Mouse (Mus musculus): ENCODE results near the gene Ugt1a7c. TPM values are rescaled to one million over a fixed set of nuclear protein-coding genes. Genes with fewer than 3 reads are reported as not detected.
"Not testable (repeated sequence)": the region's sequence is repeated elsewhere in the genome, so short reads cannot be mapped to it uniquely, and the experiment has no call there.

Ugt1a7c gene
- polyA plus RNA-seq, 1 experiment from 2014 or later = 33.9 TPM

- H3K9ac ChIP-seq (ENCODE audit: low read length); H3K4me2 ChIP-seq (replicated peaks; ENCODE audit: low read depth); H3K4me1 ChIP-seq (replicated peaks; ENCODE audit: control insufficient read depth, insufficient read depth); H3K9me3 ChIP-seq (ENCODE audit: control insufficient read depth, low read length); H3K27me3 ChIP-seq (ENCODE audit: control insufficient read depth, insufficient read depth, low read length); H3K36me3 ChIP-seq (ENCODE audit: control insufficient read depth, insufficient read depth, low read length); H3K4me3 ChIP-seq (ENCODE audit: low read depth, low read length): not testable (repeated sequence)
- peak overlapping the region; percentile 89 for H3K27ac ChIP-seq (replicated peaks)
- 59% methylated on average over 3 of the region's 3 CpGs for WGBS
- TF ChIP-seq CTCF (IDR thresholded peaks at IDR 0.05; ENCODE audit: low read depth) = peak; percentile 67
- ATAC-seq (ENCODE audit: low FRiP score, low TSS enrichment) = peak; percentile 38; the same call in 1 of the 2 replicates
- DNase-seq (ENCODE audit: low spot score) = peak; percentile 23
Observed at GRCm38 (mm10) chr1:88094270-88094676, 589 bp upstream of the Ugt1a7c start.

- DNase-seq (ENCODE audit: low spot score) = peak; percentile 53
- H3K4me3 ChIP-seq (ENCODE audit: low read depth, low read length); H3K27me3 ChIP-seq (ENCODE audit: control insufficient read depth, insufficient read depth, low read length); H3K4me2 ChIP-seq (replicated peaks; ENCODE audit: low read depth); H3K27ac ChIP-seq (replicated peaks); H3K36me3 ChIP-seq (ENCODE audit: control insufficient read depth, insufficient read depth, low read length); H3K4me1 ChIP-seq (replicated peaks; ENCODE audit: control insufficient read depth, insufficient read depth); H3K9ac ChIP-seq (ENCODE audit: low read length); H3K9me3 ChIP-seq (ENCODE audit: control insufficient read depth, low read length): not testable (repeated sequence)
- WGBS = 60% methylated on average over 3 of the region's 3 CpGs
- peak; percentile 85 for ATAC-seq (ENCODE audit: low FRiP score, low TSS enrichment)
Observed at GRCm38 (mm10) chr1:88098546-88098945, 3.7 kb downstream of the Ugt1a7c start.

- not testable (repeated sequence) for H3K4me3 ChIP-seq (ENCODE audit: low read depth, low read length); H3K36me3 ChIP-seq (ENCODE audit: control insufficient read depth, insufficient read depth, low read length); H3K27ac ChIP-seq (replicated peaks); H3K4me2 ChIP-seq (replicated peaks; ENCODE audit: low read depth); DNase-seq (ENCODE audit: low spot score); ATAC-seq (ENCODE audit: low FRiP score, low TSS enrichment); H3K9me3 ChIP-seq (ENCODE audit: control insufficient read depth, low read length); H3K9ac ChIP-seq (ENCODE audit: low read length); H3K27me3 ChIP-seq (ENCODE audit: control insufficient read depth, insufficient read depth, low read length); H3K4me1 ChIP-seq (replicated peaks; ENCODE audit: control insufficient read depth, insufficient read depth)
- 54% methylated on average over 2 of the region's 2 CpGs for WGBS
Observed at GRCm38 (mm10) chr1:88099691-88100090, 4.8 kb downstream of the Ugt1a7c start.

GRCm38 (mm10) chr1:88103019-88103418 is 8.2 kb downstream of the Ugt1a7c start, which contains the start of gene Ugt1a6b:
Ugt1a6b (plus strand) TSS chr1:88103252.
- H3K9me3 ChIP-seq (ENCODE audit: control insufficient read depth, low read length); H3K4me1 ChIP-seq (replicated peaks; ENCODE audit: control insufficient read depth, insufficient read depth); H3K9ac ChIP-seq (ENCODE audit: low read length); H3K4me2 ChIP-seq (replicated peaks; ENCODE audit: low read depth); H3K36me3 ChIP-seq (ENCODE audit: control insufficient read depth, insufficient read depth, low read length); H3K4me3 ChIP-seq (ENCODE audit: low read depth, low read length); H3K27me3 ChIP-seq (ENCODE audit: control insufficient read depth, insufficient read depth, low read length); DNase-seq (ENCODE audit: low spot score): not testable (repeated sequence)
- peak within 1 kb of the TSS; percentile 70 for H3K27ac ChIP-seq (replicated peaks)
- ATAC-seq (ENCODE audit: low FRiP score, low TSS enrichment) = peak; percentile 41; the same call in 1 of the 2 replicates
- WGBS = 30% methylated on average over 3 of the region's 3 CpGs

GRCm38 (mm10) chr1:88103697-88104468 is 9.0 kb downstream of the Ugt1a7c start:
- peak; percentile 62 for ATAC-seq (ENCODE audit: low FRiP score, low TSS enrichment)
- not testable (repeated sequence) for H3K9me3 ChIP-seq (ENCODE audit: control insufficient read depth, low read length); H3K36me3 ChIP-seq (ENCODE audit: control insufficient read depth, insufficient read depth, low read length); H3K4me2 ChIP-seq (replicated peaks; ENCODE audit: low read depth); H3K9ac ChIP-seq (ENCODE audit: low read length); H3K27me3 ChIP-seq (ENCODE audit: control insufficient read depth, insufficient read depth, low read length); H3K4me1 ChIP-seq (replicated peaks; ENCODE audit: control insufficient read depth, insufficient read depth); H3K4me3 ChIP-seq (ENCODE audit: low read depth, low read length)
- WGBS = 57% methylated on average over 4 of the region's 5 CpGs
- DNase-seq (ENCODE audit: low spot score) = peak; percentile 23
- peak overlapping the region; percentile 56 for H3K27ac ChIP-seq (replicated peaks)

- Histone ChIP-seq H3K36me3 (ENCODE audit: control insufficient read depth, insufficient read depth, low read length) (no peaks in the 10 kb centered on the region), H3K4me2 (replicated peaks; ENCODE audit: low read depth) (no peak overlapping the region)
- no peak for DNase-seq (ENCODE audit: low spot score)
Observed at GRCm38 (mm10) chr1:88104667-88105430, 10.0 kb downstream of the Ugt1a7c start.

More at GRCm38 (mm10) chr1:88104667-88105430, 10.0 kb downstream of the Ugt1a7c start:
- H3K4me1 ChIP-seq (replicated peaks; ENCODE audit: control insufficient read depth, insufficient read depth) = no peaks in the 10 kb centered on the region
- WGBS = 89% methylated on average over 1 of the region's 1 CpGs
- no peak overlapping the region for H3K27ac ChIP-seq (replicated peaks)
- H3K9me3 ChIP-seq (ENCODE audit: control insufficient read depth, low read length) = no peaks in the 10 kb centered on the region
- no peak overlapping the region for H3K9ac ChIP-seq (ENCODE audit: low read length)
- ATAC-seq (ENCODE audit: low FRiP score, low TSS enrichment) = no peak
- no peaks in the 10 kb centered on the region for H3K27me3 ChIP-seq (ENCODE audit: control insufficient read depth, insufficient read depth, low read length)
- H3K4me3 ChIP-seq (ENCODE audit: low read depth, low read length) = no peak overlapping the region
- TF ChIP-seq CTCF (IDR thresholded peaks at IDR 0.05; ENCODE audit: low read depth) (no peak), EP300 (optimal IDR thresholded peaks at IDR 0.05) (no peak)

All from stomach, postnatal 0 days (tissue).